Mouse (Mus musculus) midbrain, postnatal 0 days (tissue): ENCODE data around the gene Scg3. TPM values are rescaled to one million over a fixed set of nuclear protein-coding genes. Genes with fewer than 3 reads are reported as not detected.

ENCODE experiments used
- ATAC-seq: fragments of 200-750 bp; cut with Nextera tagmentation; 2 replicates; pipeline ENCODE4 v1.8.0; 2017; ENCODE audit warnings: moderate number of reproducible peaks, mild to moderate bottlenecking, moderate TSS enrichment, moderate library complexity; ENCODE audit not compliant: low FRiP score
- DNase-seq: peaks from one replicate; pipeline ENCODE4 v3.0.0-alpha.2; 2015; ENCODE audit warnings: low spot score
- H3K27ac ChIP-seq: fragments of 300-500 bp; sonication (generic); 2 replicates; pipeline ENCODE4 v1.5.1; 2014; ENCODE audit warnings: low read depth, mild to moderate bottlenecking, low read length, mixed read lengths
- H3K27me3 ChIP-seq: fragments of 300-500 bp; sonication (generic); 2 replicates; pipeline ENCODE4 v1.6.1; 2014; ENCODE audit warnings: low read length, control low read depth, mixed read lengths; ENCODE audit not compliant: insufficient read depth
- H3K36me3 ChIP-seq: fragments of 300-500 bp; sonication (generic); 2 replicates; pipeline ENCODE4 v1.6.1; 2014; ENCODE audit warnings: low read length, control low read depth, mixed read lengths; ENCODE audit not compliant: insufficient read depth
- H3K4me1 ChIP-seq: fragments of 300-500 bp; sonication (generic); 2 replicates; pipeline ENCODE4 v1.6.1; 2014; ENCODE audit warnings: mild to moderate bottlenecking, control low read depth, antibody characterized with exemption, low read length, mixed read lengths; ENCODE audit not compliant: insufficient read depth
- H3K4me2 ChIP-seq: fragments of 300-500 bp; sonication (generic); 2 replicates; pipeline ENCODE4 v1.6.1; 2014; ENCODE audit warnings: low read depth, mild to moderate bottlenecking, low read length, mixed read lengths; ENCODE audit not compliant: poor library complexity, severe bottlenecking
- H3K4me3 ChIP-seq: fragments of 300-500 bp; sonication (generic); 2 replicates; pipeline ENCODE4 v1.5.1; 2014; ENCODE audit warnings: low read depth, mild to moderate bottlenecking, low read length, moderate library complexity
- H3K9ac ChIP-seq: fragments of 300-500 bp; sonication (generic); replicated peaks from 2 replicates; pipeline ENCODE4 v1.6.1; 2014; ENCODE audit warnings: mild to moderate bottlenecking, low read length, moderate library complexity, mixed read lengths; ENCODE audit not compliant: poor library complexity, severe bottlenecking
- H3K9me3 ChIP-seq: fragments of 300-500 bp; sonication (generic); 2 replicates; pipeline ENCODE4 v1.6.1; 2016; ENCODE audit warnings: low read length, control low read depth
- CTCF ChIP-seq: IDR thresholded peaks from 2 replicates; pipeline ENCODE4 v1.5.1; 2016; ENCODE audit warnings: antibody characterized with exemption, mild to moderate bottlenecking
- WGBS: fragments of 180-500 bp; shearing (Covaris S2); extraction: QIAGEN DNeasy Blood & Tissue Kit; methylation state at CpG from one replicate; pipeline ENCODE4 v1.1.7; 2014; 5-methylcytosine and 5-hydroxymethylcytosine counted together
- polyA plus RNA-seq: library from polyadenylated mRNA; unstranded; fragments of >200 nt; fragmentation: Nextera tagmentation; extraction: Ambion mirVana; gene quantifications from 2 replicates; pipeline ENCODE4 v1.2.1, GENCODE M21; 2015
- total RNA-seq: library from RNA; depleted of rRNA; stranded (reverse); fragments of >200 nt; gene quantifications from 2 replicates; pipeline ENCODE4 v1.2.3, GENCODE M21; 2014

Gene Scg3
- total and polyA plus RNA-seq, 2 experiments from 2014 or later, result 115 to 139 TPM

DNA sequence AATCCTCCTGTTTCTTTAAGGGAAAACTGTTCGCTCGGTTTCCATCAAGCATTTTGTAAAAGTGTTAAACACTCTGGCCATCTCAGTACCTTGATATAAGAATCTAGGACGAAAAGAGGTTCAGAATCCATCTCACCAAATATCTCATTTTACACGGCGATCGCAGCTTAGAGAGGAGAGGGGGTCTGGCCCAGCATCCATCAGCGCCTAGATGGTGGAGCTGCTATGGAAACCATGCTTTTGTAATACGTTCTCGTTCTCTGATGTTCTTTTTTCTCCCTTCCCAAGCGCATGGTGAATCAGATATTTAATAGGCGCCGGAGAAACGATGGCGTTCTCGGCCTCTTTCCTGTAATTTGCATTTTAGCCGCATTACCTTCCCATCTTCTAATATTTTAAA lies 73.9 kb downstream of the Scg3 start:
- Histone ChIP-seq H3K9ac (peak overlapping the region; percentile 92), H3K9me3 (no peaks in the 10 kb centered on the region), H3K4me3 (peak overlapping the region; percentile 90), H3K27ac (peak overlapping the region; percentile 96), H3K27me3 (no peaks in the 10 kb centered on the region), H3K36me3 (no peaks in the 10 kb centered on the region), H3K4me2 (peak overlapping the region; percentile 63), H3K4me1 (no peaks in the 10 kb centered on the region)
- no peak for ATAC-seq
- no peak for DNase-seq
- no peak for TF ChIP-seq CTCF
- 6% methylated on average over 16 of the region's 16 CpGs for WGBS

DNA sequence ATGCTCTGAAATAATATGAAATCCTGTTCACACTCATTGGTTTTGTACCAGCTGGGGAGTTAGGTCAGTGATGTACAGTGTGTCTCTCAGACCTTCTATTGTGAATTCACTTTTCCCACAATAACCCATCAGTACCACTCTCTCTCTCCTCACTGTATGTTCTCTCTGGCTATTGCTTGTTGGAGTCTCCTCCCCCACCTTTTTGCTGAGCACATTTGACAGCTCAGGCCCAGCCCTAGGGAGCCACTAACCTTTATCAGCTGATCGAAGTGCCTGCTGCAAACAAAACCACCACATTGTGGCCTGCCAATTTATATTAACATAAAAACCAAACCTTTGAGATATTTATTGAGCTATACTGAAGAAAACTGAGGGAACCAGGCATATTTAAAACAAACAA lies 74.4 kb downstream of the Scg3 start:
- H3K36me3 ChIP-seq, result no peaks in the 10 kb centered on the region
- no peaks in the 10 kb centered on the region for H3K4me1 ChIP-seq
- ATAC-seq (peak; percentile 12; the same call in 1 of the 2 replicates), DNase-seq (peak; percentile 55)
- TF ChIP-seq CTCF, result no peak
- WGBS, result 13% methylated on average over 1 of the region's 1 CpGs
- H3K9me3 ChIP-seq, result no peaks in the 10 kb centered on the region
- peak overlapping the region; percentile 63 for H3K4me2 ChIP-seq
- H3K4me3 ChIP-seq, result peak overlapping the region; percentile 90
- no peaks in the 10 kb centered on the region for H3K27me3 ChIP-seq
- H3K9ac ChIP-seq, result peak overlapping the region; percentile 92
- peak overlapping the region; percentile 96 for H3K27ac ChIP-seq

DNA sequence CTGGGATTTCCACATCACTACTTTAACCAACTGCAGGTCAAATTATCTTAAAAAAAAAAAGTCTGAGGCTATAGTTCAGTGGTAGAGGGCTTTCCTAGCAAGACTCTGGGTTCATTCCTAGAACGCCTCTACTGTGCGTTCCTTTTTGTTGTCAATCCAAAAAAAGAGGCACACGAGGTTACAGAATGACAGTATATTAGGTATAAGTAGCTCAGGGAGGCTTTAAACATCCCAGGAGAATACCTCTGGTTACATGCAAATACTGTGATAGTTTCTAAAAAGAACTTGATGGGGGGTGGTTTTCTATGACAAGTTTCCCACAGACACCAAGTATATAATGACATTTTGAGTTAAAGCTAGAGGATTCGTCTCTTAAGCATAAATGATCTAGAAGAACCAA lies 76.4 kb downstream of the Scg3 start:
- H3K9me3 ChIP-seq, result no peaks in the 10 kb centered on the region
- no peak for TF ChIP-seq CTCF
- ATAC-seq (no peak), DNase-seq (no peak)
- H3K36me3 ChIP-seq, result no peaks in the 10 kb centered on the region
- H3K27me3 ChIP-seq, result no peaks in the 10 kb centered on the region
- no peak overlapping the region for H3K4me2 ChIP-seq
- H3K27ac ChIP-seq, result no peak overlapping the region
- H3K9ac ChIP-seq, result no peak overlapping the region
- H3K4me3 ChIP-seq, result no peak overlapping the region
- no peaks in the 10 kb centered on the region for H3K4me1 ChIP-seq
- 84% methylated on average over 4 of the region's 4 CpGs for WGBS

DNA sequence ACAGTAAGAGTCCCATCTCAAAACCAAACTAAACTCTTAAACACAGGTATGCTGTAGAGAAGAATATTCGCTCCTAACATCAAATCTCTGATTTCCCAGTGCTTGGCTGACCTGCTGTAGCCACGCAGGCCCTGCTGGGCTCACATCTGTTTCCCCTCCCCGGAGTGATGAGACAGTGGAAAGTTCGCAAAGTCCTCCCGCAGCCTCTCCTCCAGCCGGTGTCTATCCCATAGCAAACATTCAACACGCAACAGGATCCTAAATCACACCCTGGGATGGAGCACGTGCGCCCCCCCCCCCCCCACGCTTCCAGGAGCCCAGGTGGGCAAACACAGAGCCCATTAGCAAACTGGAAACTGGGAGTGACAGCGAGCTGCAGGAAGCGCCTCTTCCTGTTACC lies 82.3 kb downstream of the Scg3 start:
- Histone ChIP-seq H3K4me3 (no peak overlapping the region), H3K9ac (no peak overlapping the region), H3K4me1 (peaks cover 3% of the 10 kb centered on the region; the same call in 1 of the 2 replicates), H3K27me3 (no peaks in the 10 kb centered on the region), H3K9me3 (no peaks in the 10 kb centered on the region), H3K36me3 (no peaks in the 10 kb centered on the region), H3K27ac (no peak overlapping the region), H3K4me2 (no peak overlapping the region)
- no peak for TF ChIP-seq CTCF
- WGBS, result 68% methylated on average over 12 of the region's 12 CpGs
- DNase-seq (no peak), ATAC-seq (no peak)

DNA sequence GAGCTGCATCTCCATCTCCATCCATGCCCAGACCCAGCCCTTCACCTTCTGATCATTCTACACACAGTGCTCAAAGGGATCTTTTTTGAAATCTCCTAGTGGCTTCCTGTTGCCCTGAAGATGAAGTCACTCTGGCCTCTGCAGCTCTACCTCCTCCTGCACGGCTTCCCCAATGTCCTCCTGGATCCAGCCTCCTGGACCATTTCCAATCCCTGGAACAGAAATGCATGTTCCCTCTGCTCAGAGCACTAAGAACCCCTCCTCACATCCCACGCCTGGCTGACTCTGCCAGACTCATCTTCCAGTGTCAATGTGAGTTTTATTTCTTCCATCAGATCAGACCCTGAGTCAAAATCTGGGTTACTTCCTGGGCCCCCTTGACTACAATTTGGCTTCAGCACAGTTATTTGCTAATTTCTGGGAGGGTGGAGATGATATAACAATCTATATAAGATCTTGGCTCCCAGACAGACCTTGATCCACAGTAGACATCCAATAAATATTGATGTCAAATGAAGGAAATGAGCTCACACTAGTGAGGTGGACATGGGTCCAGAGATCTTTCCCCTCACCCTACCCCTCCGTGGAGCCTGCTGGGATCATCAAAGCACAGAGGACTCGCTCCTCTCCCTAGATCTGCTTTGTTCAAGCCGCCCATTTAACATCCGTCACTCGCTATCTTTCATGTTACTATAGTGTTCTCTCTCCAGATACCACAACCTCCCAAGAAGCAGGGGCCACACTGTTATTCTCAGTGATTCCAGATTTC lies 83.5 kb downstream of the Scg3 start:
- no peak overlapping the region for H3K4me3 ChIP-seq
- H3K4me2 ChIP-seq, result no peak overlapping the region
- DNase-seq (peak; percentile 66), ATAC-seq (no peak)
- WGBS, result 64% methylated on average over 7 of the region's 7 CpGs
- no peak overlapping the region for H3K9ac ChIP-seq
- H3K4me1 ChIP-seq, result peaks cover 3% of the 10 kb centered on the region; the same call in 1 of the 2 replicates
- 0 out of 2 replicates have a peak overlapping the region, but pooled peaks have one; percentile 18 for H3K27ac ChIP-seq
- H3K36me3 ChIP-seq, result no peaks in the 10 kb centered on the region
- no peaks in the 10 kb centered on the region for H3K9me3 ChIP-seq
- TF ChIP-seq CTCF, result no peak
- no peaks in the 10 kb centered on the region for H3K27me3 ChIP-seq

DNA sequence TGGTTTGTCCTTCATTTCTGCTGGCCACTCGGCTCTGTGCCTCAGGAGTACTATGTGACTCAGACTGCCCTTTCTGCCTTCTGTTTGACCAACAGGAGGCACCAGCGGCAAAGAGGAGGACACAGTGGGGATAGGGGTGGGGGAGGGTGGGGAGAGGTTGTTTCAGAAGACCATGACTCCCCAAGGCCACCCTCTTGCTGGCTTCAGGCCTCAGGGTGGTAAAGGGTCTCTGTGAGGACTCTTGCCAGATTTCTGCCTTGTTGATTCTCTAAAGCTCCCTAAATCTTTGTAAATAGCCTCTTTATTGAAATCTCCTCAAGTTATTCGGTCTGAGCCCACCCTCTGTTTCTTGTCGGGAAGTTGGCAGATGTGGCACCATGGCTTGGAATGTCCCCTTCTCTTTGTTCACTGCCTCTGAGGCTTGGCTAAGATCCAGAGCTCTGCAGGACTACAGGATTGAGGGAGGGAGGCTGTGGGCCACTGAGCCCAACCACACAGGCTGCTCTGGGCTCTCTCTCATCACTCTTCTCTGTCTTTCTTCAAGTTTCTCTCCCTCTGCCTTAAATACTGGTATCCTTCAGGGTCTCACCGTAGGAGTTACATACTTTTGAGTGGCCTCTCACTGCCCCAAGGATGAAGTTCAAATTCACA lies 84.5 kb downstream of the Scg3 start:
- TF ChIP-seq CTCF, result peak; percentile 62
- DNase-seq (peak; percentile 95), ATAC-seq (peak; percentile 88)
- peak overlapping the region; percentile 32 for H3K27ac ChIP-seq
- H3K9ac ChIP-seq, result no peak overlapping the region
- no peak overlapping the region for H3K4me2 ChIP-seq
- H3K4me3 ChIP-seq, result no peak overlapping the region
- no peaks in the 10 kb centered on the region for H3K9me3 ChIP-seq
- peaks cover 7% of the 10 kb centered on the region for H3K36me3 ChIP-seq
- H3K4me1 ChIP-seq, result peaks cover 3% of the 10 kb centered on the region; the same call in 1 of the 2 replicates
- no peaks in the 10 kb centered on the region for H3K27me3 ChIP-seq
- 24% methylated on average over 5 of the region's 5 CpGs for WGBS
